Mouse (Mus musculus) thymus, postnatal 36 days (tissue): ENCODE results near the gene Hist1h2bn.

ENCODE experiments used
- DNase-seq, 2 experiments: peaks; one replicate each; pipeline ENCODE4 v3.0.0; 2022; ENCODE audit warnings: mixed read lengths in 2 of 2

Hist1h2bn gene

DNA sequence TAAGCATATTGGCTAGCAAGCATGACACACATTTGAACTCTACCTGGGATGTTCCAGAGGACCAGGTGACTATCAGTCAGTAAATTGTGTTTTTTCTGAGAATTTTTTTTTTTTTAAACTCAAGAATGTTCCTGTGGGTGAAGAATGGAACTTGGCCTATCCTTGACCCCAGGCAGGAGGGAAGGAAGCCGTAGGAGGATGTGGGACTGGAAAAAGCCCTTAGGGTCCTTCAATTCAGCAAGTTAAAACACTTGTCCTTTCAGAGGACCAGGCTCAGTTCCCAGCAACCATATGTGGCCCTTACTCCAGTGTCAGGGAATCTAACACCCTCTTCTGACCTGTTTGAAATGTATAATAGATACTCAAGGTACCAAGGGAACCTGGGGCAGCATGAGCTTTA, 24.4 kb upstream of the Hist1h2bn start:
- no peak for DNase-seq

DNA sequence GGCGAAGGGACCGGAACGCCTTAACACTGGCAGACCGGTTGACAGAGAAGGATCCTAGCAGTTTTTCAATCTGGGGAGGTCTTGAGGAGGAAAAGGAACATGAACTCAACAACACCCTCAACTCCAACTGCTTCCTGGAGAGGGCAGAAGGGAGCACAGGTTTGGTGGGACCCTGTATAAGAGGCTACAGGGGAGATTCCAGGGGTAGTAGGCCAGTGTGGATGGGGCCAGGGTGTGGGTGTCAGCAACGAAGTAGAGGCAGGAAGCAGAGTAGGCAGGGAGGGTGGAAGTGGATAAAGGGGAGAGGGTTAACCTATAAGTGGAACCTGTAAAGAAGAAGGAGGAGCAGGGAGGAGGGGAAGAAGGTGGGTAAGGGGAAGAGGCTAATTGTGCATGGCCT, 20.5 kb upstream of the Hist1h2bn start:
- DNase-seq = peak; percentile 43 to 54

DNA sequence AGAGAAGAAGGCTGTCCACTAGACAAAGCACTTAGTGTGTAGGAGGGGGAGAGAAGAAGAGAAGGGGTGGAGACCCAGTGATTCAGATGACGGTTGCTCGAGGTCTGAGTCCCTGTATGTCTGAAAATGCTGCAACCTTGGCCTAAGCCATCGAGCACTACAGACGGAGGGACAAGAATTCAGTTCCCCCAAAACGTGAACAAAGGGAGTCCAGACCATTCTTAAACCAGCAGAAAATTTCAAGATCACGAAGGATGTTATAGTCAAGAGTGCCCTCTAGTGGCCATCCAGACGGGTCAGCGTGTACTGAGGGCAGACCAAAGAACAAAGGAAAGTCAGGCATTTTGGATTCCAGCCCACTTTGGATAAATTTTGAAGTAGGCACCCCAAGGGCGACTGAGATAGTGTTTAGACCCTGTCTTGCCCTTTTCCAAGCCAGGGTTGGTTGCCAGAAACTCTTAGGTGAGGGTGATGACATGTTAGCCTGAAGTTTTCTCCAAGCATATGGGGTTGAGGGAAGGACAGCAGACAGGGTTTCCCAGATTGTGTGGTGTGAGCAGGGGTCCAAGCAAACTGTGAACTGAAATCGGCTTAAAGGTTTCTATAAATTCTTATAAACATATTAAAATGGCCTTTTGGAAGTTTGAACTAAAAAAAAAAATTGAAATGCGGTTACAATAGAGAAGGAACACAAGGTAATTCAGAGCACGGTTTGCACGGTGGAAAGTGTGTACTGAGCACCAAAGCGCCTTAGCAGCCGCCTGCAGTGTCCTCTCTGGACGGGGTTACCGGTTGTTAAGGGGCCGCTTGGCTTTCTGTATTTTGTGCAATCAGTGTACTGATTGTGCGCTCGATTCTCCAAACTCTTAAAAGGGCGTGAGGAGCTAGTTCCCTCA, 19.7 kb upstream of the Hist1h2bn start:
- DNase-seq = peak; percentile 66 to 71

DNA sequence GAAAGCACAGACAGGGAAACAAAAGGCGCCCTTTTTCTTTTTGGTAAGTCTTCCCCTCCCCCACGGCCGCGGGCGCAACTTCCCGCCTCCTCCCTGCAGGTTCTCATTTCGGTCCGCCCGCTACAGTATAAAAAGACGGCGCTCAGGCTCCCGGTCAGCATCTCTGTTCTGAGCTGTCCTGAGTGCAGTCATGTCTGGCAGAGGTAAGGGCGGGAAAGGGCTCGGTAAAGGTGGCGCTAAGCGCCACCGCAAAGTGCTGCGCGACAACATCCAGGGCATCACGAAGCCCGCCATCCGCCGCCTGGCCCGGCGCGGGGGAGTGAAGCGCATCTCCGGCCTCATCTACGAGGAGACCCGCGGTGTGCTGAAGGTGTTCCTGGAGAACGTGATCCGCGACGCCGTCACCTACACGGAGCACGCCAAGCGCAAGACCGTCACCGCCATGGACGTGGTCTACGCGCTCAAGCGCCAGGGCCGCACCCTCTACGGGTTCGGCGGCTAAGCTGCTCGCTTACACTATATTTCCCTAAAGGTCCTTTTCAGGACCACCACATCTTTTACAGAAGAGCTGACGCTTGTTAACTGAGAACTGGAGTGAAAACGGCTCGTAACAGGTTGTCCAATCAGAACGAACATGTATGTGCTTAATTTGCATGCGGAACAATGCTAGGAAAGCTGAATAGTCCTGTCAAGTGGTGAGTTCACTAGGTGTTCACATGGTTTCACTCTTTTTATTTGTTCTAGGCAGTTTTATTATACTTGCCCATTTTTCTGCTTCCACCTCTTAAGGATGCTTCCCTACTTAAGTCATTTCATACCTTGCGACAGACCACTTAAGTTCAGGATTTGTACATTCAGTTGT, 18.8 kb upstream of the Hist1h2bn start, which contains the start of gene Hist1h4j:
Gene Hist1h4j, plus strand, starts transcription at position 159 of the 862 bp plus-strand sequence.
- DNase-seq = peak; percentile 84 to 86

DNA sequence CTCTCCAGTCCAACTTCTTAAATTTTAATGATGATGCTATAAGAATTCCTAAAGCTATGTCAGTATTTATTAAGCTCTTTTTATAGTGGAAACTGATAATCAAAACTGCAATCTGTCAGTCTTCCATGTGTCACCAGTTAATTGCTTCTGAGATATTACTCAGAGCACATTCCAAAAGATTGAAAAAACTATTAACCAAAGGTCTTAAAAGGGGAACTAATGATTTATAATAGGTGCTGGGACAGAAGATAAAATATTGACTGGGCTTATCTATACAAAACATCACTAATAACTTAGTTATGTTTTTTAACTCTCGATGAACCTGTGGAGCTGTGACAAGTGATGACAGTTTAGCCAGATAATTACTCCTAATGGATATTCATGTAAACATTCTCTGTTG, 8.9 kb upstream of the Hist1h2bn start:
- no peak for DNase-seq

DNA sequence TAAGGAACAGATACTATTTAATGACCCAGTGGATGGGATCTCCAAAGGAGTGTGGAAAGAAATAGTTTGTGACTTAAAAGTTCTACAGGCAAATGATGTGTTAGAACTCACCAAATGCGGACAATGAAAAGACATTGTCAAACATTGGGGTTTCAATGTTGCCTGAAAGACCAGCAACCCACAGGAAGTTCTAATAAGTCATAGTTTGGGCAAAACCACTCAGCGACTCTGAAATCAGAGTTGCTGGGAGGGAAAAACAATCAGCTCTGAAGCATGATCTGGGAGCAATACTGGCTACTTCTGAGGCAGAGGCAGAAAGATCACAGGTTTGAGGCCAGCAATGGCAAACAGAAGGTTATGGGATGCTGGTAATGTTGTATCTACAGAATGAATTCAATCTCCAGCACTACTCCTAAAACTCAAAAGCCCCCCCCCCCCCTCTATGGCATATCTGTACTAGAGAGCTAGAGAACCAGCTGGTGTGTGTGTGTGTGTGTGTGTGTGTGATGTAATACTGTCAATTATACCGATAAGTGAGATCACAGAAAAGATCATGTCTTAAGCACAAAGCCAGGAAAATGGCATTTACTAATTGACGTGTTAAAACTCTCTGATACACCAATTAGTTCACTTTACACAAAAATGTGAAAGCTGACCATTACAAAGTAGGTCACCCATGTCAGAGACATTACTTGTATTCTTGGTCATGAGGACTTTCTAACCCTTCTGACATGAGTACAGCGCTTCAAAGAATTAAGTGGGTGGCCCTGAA, 4.3 kb upstream of the Hist1h2bn start:
- no peak for DNase-seq

DNA sequence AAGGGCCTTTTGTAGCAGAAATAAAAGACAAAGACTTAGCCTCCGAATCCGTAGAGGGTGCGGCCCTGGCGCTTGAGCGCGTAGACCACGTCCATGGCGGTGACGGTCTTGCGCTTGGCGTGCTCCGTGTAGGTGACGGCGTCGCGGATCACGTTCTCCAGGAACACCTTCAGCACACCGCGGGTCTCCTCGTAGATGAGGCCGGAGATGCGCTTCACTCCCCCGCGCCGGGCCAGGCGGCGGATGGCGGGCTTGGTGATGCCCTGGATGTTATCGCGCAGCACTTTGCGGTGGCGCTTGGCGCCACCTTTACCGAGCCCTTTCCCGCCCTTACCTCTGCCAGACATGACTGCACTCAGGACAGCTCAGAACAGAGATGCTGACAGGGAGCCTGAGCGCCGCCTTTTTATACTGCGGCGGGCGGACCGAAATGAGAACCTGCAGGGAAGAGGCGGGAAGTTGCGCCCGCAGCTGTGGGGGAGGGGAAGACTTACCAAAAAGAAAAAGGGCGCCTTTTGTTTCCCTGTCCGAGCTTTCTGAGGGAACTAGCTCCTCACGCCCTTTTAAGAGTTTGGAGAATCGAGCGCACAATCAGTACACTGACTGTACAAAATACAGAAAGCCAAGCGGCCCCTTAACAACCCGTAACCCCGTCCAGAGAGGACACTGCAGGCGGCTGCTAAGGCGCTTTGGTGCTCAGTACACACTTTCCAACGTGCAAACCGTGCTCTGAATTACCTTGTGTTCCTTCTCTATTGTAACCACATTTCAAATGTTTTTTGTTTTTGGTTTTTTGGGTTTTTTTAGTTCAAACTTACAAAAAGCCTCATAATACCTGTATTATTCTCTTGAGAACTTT, 3.5 kb upstream of the Hist1h2bn start, which contains the start of gene Hist1h4k:
Gene Hist1h4k, minus strand, starts transcription at position 347 of the 859 bp plus-strand sequence.
- DNase-seq = peak; percentile 97

DNA sequence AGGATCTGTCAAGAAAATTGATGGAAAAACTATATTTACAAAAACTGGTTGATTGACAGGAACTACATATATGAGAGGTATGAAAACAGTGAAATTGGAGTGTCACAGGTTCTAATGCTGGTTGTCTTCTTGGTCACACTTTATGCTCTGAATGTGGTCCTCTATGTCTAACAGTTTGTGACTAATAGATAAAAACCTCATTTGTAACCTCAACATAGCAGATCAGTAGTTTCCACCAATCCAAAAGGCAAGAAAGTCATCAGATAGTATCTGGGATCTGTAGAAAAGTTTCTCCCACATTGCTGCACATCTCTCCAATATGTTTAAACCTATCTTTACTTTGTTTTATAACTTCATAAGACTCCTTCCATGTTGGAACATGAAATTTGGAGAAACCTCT, 2.5 kb upstream of the Hist1h2bn start:
- no peak for DNase-seq

DNA sequence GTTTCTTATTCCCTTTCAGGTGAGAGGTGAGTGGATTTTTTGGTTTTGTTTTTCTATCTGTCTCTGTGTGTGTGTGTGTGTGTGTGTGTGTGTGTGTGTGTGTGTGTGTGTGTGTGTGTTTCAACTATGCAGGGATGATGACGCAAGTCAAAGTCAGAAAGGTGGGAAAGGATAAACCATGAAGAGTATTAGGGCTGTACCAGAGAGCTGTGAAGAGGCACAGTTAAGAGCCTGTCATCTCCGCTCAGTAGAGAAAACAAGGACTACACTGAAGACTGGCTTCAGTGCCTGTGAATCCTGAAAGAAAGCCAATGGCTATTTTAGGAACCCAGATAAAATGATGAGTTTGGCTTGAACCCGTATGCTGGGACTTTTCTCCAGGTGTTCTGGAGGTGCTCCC, 2.1 kb upstream of the Hist1h2bn start:
- no peak for DNase-seq

DNA sequence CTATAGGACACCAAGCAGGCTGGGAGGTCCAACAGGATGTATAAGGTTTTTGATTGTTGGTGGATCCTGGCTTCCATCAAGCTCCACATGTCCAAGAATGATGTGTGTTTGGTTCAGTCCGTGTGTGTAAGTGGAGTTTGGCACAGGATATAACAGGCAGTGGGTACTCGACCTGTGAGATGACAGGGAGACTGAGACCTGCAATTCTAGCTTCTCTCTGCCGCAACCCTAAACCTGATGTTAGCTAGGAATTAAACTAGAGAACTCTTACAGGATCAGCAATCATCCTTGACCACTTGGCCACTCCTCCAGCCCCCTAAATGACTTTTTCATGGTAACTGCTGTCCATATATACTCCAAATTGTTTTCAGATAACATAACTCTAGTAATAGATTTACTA, 1.6 kb upstream of the Hist1h2bn start:
- DNase-seq = no peak

DNA sequence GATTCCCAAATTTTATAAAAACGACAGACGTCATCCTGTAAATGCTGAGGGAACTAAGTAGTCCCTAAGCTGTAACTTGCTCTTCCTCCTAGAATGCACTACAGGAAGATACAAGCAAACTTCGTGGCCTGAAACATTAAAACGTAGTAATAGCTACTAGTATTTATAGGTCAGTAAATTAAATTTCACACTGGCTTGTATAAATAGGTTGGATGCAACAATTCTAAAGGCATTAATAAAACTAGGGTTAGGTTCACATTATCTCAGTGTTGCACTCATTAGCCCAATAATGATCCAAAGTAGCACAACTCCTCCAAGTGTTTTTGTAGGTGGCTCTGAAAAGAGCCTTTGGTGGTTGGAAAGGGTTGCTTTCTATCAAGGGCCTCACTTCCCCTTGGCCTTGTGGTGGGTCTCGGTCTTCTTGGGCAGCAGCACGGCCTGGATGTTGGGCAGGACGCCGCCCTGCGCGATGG, 836 bp upstream of the Hist1h2bn start:
- no peak for DNase-seq

DNA sequence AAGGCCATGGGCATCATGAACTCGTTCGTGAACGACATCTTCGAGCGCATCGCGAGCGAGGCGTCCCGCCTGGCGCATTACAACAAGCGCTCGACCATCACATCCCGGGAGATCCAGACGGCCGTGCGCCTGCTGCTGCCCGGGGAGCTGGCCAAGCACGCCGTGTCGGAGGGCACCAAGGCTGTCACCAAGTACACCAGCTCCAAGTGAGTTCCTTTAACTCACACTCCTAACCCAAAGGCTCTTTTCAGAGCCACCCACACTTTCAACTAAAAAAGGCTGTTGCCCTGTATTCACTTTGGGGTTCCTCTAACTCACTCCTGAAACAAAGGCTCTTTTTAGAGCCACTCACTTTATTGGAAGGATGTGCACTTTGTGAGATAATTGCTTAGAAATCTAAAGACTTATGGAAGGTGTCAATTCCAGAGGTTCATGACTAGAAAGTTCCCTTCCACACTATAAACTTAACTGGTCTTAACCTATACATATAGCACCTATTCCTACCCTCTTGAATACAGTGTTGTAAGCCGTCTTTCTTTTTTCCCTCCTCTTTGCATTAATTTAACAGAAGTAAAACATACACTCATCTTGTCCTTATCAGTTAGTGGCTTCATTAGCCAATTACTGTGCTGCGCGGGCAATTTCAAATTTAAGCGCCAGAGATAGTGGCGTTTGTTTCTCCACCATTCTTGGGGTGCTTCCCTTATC, 525 bp downstream of the Hist1h2bn start:
- DNase-seq = peak; percentile 27 to 32

DNA sequence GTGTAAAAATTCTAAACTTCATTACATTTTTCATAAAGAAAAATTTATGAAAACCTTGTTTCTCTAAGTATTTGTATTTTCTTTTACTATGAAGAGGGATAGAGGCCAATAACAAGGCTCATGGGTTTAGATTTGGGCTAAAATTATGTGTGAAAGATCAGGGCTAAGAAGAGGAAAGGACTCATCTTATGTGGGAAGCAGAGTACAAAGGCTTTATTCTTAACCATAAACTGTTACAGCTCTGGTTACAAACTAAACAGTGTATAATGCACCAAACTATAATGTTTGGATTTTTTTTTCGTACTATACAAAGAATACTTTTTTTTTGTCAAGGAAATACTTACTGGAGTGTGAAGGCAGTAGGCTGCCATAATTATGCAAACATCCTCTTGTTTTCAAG, 1.8 kb downstream of the Hist1h2bn start:
- DNase-seq = no peak

DNA sequence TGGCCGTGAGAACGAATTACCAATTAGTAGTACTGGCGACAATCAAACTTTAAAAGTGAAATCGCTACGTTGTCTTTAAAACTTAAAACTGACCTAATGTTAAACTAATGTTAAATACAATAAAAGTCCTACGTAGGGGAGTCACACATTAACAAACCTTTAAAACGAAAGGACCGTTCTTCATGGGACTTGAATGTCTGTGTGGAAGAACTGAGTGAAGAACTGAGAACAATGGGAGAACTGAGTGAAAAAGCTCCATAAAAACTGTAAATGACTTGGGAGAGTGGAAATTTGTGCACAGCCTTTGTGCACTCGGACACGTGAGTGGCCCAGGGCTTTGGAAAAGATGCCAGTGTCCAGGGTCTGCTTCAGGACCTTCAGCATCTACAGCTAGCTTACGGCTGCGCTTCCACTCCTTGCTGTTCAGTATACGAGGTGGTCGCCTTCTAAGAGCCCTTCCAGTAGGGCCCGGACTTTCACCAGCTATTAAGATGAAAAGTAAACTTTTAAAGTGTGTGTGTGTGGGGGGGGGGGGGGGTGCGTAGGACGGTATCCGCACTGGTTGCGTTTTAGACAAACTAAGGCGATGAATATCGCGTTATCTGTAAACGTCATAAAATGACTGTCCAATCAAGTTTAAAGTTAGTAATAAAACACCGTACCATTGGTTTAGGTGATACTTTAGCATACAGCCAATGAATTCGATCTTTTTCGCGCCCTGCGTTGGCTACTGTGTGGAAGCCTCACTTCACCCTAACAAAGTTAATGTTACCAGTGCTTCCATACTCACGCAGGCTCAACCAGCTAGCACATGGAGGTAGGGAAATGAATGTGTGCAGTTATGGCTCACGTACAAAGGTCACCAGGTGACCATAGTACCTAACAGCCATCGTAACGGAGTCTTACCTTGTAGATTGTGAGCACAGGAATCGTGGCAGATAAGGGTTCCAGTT, 25.2 kb downstream of the Hist1h2bn start:
- peak; percentile 58 to 72 for DNase-seq

DNA sequence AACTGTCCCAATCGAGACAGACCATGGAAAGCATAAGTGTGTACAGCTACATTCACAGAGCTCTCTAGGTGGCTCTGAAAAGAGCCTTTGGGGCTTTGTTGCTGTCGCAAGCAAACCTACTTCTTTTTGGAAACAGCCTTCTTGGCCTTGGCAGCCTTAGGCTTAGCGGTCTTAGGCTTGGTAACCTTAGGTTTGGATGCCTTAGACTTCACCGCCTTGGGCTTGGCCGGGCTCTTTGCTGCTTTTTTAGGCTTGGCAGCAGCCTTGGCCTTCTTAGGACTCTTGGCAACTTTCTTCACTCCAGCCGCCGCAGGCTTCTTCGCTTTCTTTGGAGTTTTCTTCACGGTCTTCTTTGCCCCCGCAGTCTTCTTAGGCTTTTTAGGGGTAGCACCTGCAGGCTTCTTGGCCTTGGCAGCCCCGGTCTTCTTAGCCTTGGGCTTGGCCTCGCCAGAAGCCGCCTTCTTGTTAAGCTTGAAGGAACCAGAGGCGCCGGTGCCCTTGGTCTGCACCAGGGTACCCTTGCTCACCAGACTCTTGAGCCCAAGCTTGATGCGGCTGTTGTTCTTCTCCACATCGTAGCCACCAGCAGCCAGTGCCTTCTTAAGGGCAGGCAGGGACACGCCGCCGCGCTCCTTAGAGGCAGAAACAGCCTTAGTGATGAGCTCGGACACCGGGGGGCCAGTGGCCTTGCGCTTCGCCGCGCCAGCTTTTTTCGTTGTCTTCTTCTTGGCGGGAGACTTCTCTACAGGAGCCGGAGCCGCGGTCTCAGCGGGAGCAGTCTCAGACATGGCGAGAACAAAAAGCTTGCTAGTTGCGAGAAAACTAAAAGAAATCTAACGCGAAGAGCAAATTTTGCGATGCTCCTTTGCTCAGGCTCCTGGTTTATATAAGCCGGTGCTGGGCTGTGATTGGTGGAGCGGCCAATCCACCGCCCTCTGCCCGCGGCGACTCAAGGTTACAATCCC, 26.1 kb downstream of the Hist1h2bn start, which contains the start of gene Hist1h1b:
Gene Hist1h1b, minus strand, starts transcription at position 859 of the 965 bp plus-strand sequence.
- DNase-seq = peak; percentile 72 to 82

DNA sequence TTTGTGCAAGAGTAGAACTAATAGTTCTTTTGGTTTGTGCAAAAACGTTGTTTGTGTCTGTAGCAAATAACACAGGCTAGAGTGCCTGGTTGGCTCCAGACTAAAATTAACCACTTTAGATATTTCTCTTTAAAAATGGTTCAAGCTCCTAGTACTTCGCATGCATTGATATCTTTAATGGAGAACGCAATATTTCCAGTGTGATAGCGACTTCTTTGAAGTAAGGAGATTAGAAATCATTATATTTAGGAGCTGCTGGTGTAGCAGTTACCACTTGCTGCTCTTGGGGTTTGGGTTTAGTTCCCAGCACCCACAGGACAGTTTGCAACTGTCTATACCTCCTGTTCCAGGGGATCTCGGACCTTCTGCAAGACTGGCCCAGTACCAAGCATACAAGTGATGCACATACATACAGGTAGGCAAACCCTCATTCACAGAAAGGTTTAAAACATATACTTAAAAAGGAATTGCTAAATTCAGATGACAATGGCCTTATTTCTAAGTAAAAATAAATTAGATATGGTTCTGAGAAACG, 27.2 kb downstream of the Hist1h2bn start:
- DNase-seq = no peak

DNA sequence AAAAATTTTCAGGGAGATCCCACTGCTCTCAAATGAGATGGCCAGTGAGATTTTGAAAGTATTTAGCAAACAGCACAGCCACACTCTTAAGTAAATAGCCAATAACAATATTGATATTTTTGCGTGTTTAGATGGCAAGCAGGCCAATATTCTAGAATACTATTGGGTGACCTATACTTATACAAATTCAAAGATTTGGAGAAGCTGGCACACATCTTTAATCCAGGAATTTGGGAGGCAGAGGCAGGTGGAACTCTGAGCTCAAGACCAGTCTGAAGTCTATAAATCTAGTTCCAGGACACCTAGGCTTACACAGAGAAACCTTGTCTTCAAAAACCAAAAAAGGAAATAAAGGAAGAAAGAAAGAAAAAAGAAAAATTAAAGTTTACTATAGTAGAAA, 27.7 kb downstream of the Hist1h2bn start:
- no peak for DNase-seq
